Mouse (Mus musculus) testis, adult 2 months (tissue): ENCODE measurements at regions not wholly inside any gene's neighbourhood (a gene's known extent, or its start where the extent isn't known, plus 50 kb on each side); places are given as distances from the start of the nearest gene placed in this dataset.

Experiments
- CTCF ChIP-seq: fragments of 200-500 bp; IDR thresholded peaks from 2 replicates; pipeline ENCODE4 v1.5.1; 2012; ENCODE audit warnings: low read depth, mild to moderate bottlenecking, inconsistent platforms, low read length, moderate library complexity; ENCODE audit not compliant: control insufficient read depth, insufficient read depth, insufficient replicate concordance
- POLR2A ChIP-seq: fragments of 200-500 bp; IDR thresholded peaks from 2 replicates; pipeline ENCODE4 v1.6.1; 2012; ENCODE audit warnings: low read depth, mild to moderate bottlenecking, inconsistent platforms, low read length, moderate library complexity; ENCODE audit not compliant: control insufficient read depth

- TF ChIP-seq CTCF (no peak), POLR2A (no peak)
These were observed 688.1 kb downstream of the Gm826 start for GRCm38 (mm10) chr2:159645861-159646260.
